Mouse (Mus musculus): Measurements from ENCODE around the gene Hfe2.

GRCm38 (mm10) chr3:96548824-96549223 is 23.9 kb downstream of the Hfe2 start:
- TF ChIP-seq CTCF (IDR thresholded peaks at IDR 0.05; ENCODE audit: low read depth, low read length) (no peak), GATA2 (IDR thresholded peaks at IDR 0.05; ENCODE audit: borderline replicate concordance, low read depth, low read length) (no peak), GATA1 (IDR thresholded peaks at IDR 0.05; ENCODE audit: borderline replicate concordance, low read length) (no peak), TAL1 (conservative IDR thresholded peaks at IDR 0.05; ENCODE audit: low read depth, low read length) (no peak), POLR2AphosphoS5 (IDR thresholded peaks at IDR 0.05; ENCODE audit: insufficient replicate concordance, low read depth, low read length) (no peak)

Measured in G1E (cell line).